Mouse (Mus musculus) retina, postnatal 1 day (tissue): ENCODE measurements around the gene Rxrg.
A peak's percentile ranks its signal among the peaks of the same experiment; 100 is the strongest.

Experiments used
- DNase-seq: peaks from one replicate; pipeline ENCODE4 v3.0.0-alpha.2; 2012

Gene Rxrg

DNA sequence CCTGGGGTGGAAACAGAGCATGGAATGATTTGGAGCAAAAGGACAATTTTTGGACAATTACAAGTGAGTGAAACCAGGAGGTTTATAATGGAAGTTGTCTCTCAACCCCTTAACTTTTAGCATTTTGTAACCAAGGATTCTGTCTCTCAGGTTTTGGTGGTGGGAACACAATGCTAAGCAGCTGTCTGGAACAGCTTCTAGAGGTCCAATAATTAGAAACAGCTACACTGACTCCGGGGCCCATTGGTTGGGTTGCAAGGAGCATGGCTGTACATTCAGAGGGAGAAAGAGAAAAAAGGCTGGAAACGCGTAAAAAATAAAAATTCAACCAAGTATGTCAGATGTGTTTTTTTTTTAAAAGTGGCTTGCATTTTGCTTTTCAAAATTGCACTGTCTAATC lies 50.5 kb downstream of the Rxrg start:
- no peak for DNase-seq

- DNase-seq = no peak
These were observed 51.0 kb downstream of the Rxrg start for GRCm38 (mm10) chr1:167649122-167649633.

- no peak for DNase-seq
These were observed 54.2 kb downstream of the Rxrg start for GRCm38 (mm10) chr1:167652336-167652735.

- no peak for DNase-seq
These were observed 60.9 kb downstream of the Rxrg start for GRCm38 (mm10) chr1:167659065-167659464.

DNA sequence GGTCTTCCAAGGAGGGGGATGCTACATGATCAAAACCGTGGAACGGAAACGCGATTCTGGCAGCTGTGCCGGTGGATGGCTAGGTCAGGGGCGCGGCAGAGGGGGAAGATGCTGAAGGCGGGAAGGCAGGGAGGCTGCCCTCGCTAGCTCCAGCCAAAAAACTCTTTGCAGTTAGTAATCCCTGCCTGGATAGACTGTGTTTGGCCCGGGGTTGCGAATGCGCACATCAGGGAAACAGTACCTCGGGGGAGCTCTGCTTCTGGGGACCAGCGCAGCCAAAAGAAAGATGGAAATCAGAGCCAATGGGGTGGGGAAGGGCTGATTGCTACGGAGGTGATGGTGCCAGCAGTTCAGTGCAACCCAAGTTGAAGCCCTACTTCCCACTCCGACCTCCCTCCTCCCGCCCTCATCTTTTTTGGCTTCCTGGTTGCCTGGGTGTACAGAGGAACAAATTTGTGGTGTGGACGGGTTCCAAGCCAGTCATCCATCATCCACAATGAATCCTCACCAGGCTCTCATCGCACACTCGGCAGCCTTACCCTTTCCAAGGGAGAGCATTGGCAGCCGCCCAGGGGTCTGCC lies 62.4 kb downstream of the Rxrg start:
- DNase-seq = no peak

DNA sequence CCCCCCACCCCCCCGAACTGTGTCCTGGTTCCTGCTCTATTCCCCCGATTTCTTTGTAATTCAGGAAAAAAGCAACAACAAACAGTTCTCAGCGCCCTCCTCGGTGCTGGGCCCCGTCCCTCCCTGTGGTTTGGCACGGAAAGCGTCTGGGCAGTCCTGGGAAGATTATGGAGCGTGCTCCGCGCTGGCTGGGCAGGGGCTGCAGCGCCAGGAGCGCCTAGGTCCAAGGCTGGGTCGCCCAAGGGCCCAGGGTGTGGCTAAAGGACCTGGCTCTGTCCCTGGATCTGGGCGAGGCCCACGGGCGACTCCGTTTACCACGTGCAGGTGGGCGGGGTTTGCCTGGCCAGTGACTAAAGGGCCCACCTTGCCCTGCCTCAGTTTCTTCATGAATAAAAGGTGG lies 62.9 kb downstream of the Rxrg start:
- DNase-seq = no peak

GRCm38 (mm10) chr1:167663136-167663535 lies 65.0 kb downstream of the Rxrg start:
- peak; percentile 54 for DNase-seq

- DNase-seq = peak; percentile 65
These were observed 71.6 kb downstream of the Rxrg start for GRCm38 (mm10) chr1:167669796-167670195.

- DNase-seq = no peak
These were observed 74.3 kb downstream of the Rxrg start for GRCm38 (mm10) chr1:167672433-167672987.

- no peak for DNase-seq
These were observed 80.9 kb downstream of the Rxrg start for GRCm38 (mm10) chr1:167679061-167679460.

- DNase-seq = no peak
These were observed 89.8 kb downstream of the Rxrg start for GRCm38 (mm10) chr1:167688001-167688346.

DNA sequence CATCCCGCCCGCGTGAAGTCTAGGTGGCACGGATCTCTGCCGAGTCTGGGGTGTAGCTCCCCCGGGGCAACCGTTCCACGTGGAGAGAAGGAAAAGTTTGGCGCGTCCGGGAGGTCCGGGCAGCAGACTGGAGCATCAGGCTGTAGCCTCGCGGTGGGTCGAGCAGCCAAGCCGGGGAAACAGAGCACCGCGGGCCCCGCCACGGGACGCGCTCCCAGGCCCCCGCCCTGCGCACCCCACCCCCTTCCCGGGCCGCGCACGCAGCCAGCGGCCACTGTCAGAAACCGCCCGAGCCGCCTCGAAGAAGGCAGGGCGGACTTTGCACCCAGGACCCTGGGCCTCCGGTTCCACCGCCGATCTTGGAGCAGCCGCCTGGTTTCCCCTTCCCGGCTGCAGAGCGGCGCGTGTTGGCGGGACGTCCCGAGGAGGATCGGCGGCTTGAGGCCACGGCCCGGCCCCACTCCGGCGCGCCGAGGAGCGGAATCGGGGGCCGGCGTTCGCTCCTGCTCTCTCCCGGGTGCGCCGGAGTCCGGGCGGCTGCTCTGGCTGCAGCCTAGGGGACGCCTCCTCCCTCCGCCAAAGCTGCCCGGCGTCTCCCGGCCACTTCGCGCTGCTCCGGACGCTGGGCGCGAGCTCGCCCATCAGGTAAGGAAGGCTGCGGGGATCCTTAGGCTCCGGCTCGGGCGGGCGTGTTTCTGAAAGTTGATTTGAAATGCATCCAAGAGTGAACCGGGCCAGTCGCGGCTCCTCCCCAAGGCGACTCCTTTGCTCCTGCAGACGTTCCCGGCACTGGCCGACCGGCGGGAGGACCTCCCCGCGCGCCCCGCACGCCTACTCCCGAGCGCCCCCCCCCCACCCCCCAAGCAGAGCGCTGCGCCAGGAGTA lies 90.4 kb downstream of the Rxrg start:
- peak; percentile 38 for DNase-seq

- DNase-seq = no peak
These were observed 90.9 kb downstream of the Rxrg start, which contains the start of gene Lmx1a for GRCm38 (mm10) chr1:167689232-167689261. TSS of gene Lmx1a (plus strand) at chr1:167689237.
